Mouse (Mus musculus) CD4-positive, CD25-positive, alpha-beta regulatory T cell, adult 4 months (primary cell): ENCODE measurements around the gene Gm21885. TPM values are rescaled to one million over a fixed set of nuclear protein-coding genes. Genes with fewer than 3 reads are reported as not detected.

Experiments used
- ATAC-seq: one replicate; pipeline ENCODE4 v1.8.0; 2017
- polyA plus RNA-seq, 2 experiments: library from polyadenylated mRNA; unstranded; fragments of 100-300 nt; shearing (Covaris generic); gene quantifications; one replicate each; pipeline ENCODE4 v1.2.1; 2017

Gm21885 gene
- polyA plus RNA-seq, 2 experiments from 2014 or later, result 1.3 TPM; not detected in 1

GRCm38 (mm10) chr11:94269906-94270305, 11.8 kb upstream of the Gm21885 start:
- ATAC-seq, result no peak

- no peak for ATAC-seq
Measured at GRCm38 (mm10) chr11:94271015-94271414, 10.7 kb upstream of the Gm21885 start.

GRCm38 (mm10) chr11:94272960-94273927, 8.4 kb upstream of the Gm21885 start:
- ATAC-seq, result no peak

- no peak for ATAC-seq
Measured at GRCm38 (mm10) chr11:94274206-94274867, 7.3 kb upstream of the Gm21885 start.

GRCm38 (mm10) chr11:94275226-94275625, 6.4 kb upstream of the Gm21885 start:
- ATAC-seq, result no peak

GRCm38 (mm10) chr11:94275686-94276085, 6.0 kb upstream of the Gm21885 start:
- peak; percentile 50 for ATAC-seq

GRCm38 (mm10) chr11:94276869-94277337, 4.8 kb upstream of the Gm21885 start:
- peak; percentile 84 for ATAC-seq

- no peak for ATAC-seq
Measured at GRCm38 (mm10) chr11:94282291-94282690, 618 bp downstream of the Gm21885 start.

- no peak for ATAC-seq
Measured at GRCm38 (mm10) chr11:94283536-94284099, 1.9 kb downstream of the Gm21885 start.

GRCm38 (mm10) chr11:94285886-94286574, 4.4 kb downstream of the Gm21885 start:
- ATAC-seq, result no peak

- no peak for ATAC-seq
Measured at GRCm38 (mm10) chr11:94287105-94287504, 5.4 kb downstream of the Gm21885 start.

- ATAC-seq, result no peak
Measured at GRCm38 (mm10) chr11:94290062-94290740, 8.5 kb downstream of the Gm21885 start.

- ATAC-seq, result no peak
Measured at GRCm38 (mm10) chr11:94294996-94295845, 13.5 kb downstream of the Gm21885 start.

- no peak for ATAC-seq
Measured at GRCm38 (mm10) chr11:94312733-94313132, 31.1 kb downstream of the Gm21885 start.

- no peak for ATAC-seq
Measured at GRCm38 (mm10) chr11:94314098-94314652, 32.5 kb downstream of the Gm21885 start.

GRCm38 (mm10) chr11:94315308-94315707, 33.6 kb downstream of the Gm21885 start:
- no peak for ATAC-seq

GRCm38 (mm10) chr11:94316528-94316927, 34.9 kb downstream of the Gm21885 start:
- no peak for ATAC-seq

GRCm38 (mm10) chr11:94317014-94317413, 35.3 kb downstream of the Gm21885 start:
- ATAC-seq, result no peak

GRCm38 (mm10) chr11:94317515-94317914, 35.8 kb downstream of the Gm21885 start:
- no peak for ATAC-seq

- ATAC-seq, result no peak
Measured at GRCm38 (mm10) chr11:94318056-94318455, 36.4 kb downstream of the Gm21885 start.
